Mouse (Mus musculus) frontal cortex, adult (tissue): Measurements from ENCODE around the gene Gm13090.

Experiments
- ATAC-seq: cut with Nextera tagmentation; 2 replicates; pipeline ENCODE4 v1.9.2; 2017; ENCODE audit warnings: mild to moderate bottlenecking, moderate library complexity, mixed read lengths; ENCODE audit not compliant: low TSS enrichment

Gm13090 gene

DNA sequence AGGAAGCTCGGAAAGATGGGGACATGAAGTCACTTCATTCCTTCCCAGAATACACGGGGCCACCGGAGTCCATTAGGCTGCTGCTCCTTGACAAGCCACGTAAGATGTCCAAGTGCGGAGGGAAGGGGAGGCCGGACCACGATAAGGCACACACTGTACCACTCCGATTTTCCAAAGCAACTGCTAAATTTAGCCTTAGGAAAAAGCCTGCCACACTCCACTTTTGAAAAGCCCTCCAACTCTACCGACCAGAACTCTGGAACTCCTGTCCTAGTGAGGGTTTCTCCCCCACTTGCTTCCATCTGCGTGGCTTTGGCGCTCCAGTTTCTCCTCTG lies 7.7 kb downstream of the Gm13090 start:
- ATAC-seq = no peak

GRCm38 (mm10) chr4:151103646-151104045 lies 14.3 kb downstream of the Gm13090 start:
- no peak for ATAC-seq

- ATAC-seq = no peak
Measured at GRCm38 (mm10) chr4:151104147-151104546, 14.8 kb downstream of the Gm13090 start.

- no peak for ATAC-seq
Measured at GRCm38 (mm10) chr4:151105886-151106285, 16.5 kb downstream of the Gm13090 start.

GRCm38 (mm10) chr4:151106468-151106867 lies 17.1 kb downstream of the Gm13090 start:
- no peak for ATAC-seq

GRCm38 (mm10) chr4:151107131-151108001 lies 18.0 kb downstream of the Gm13090 start:
- ATAC-seq = peak; percentile 24; the same call in 1 of the 2 replicates

- peak; percentile 93 for ATAC-seq
Measured at GRCm38 (mm10) chr4:151108028-151108771, 18.8 kb downstream of the Gm13090 start.

- no peak for ATAC-seq
Measured at GRCm38 (mm10) chr4:151108834-151109241, 19.5 kb downstream of the Gm13090 start.

DNA sequence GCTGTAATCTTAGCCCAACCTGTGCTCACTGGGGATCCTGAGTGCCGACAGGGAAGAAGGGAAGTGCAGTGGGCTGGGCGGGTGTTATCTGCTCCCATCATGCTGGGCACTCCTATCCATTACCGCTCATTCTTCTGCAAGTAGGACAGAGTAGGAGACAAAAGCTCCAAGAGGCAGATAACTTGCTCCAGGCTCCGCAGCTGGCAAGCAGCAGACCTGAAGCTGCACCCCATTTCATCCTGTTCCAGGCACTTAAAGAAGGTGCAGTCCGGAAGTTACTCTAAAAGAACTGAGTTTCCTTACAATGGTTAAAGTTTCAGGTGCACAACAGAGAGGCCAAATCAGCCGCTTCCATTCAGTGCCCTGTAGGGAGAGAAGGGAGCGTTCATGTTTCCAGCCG lies 21.9 kb downstream of the Gm13090 start:
- ATAC-seq = no peak

DNA sequence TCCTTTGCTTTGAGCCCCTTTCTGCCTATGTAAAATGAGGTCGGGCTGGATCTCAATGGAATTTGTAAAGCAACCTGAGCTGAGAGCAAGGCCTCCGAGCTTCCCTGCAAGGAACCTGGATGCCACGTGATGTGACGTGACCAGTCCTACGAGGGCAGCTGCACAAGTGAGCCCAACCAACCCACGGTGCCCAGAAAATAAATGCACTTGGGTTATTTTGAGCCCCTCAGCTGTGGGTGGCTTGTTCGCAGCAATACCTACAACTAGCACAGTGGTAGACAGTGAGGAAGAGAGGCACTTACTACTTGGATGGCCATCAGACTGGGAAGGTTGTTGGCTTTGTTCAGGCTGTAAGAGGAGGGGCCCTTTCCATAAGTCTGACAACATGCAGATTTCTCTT lies 25.2 kb downstream of the Gm13090 start:
- ATAC-seq = peak; percentile 84

GRCm38 (mm10) chr4:151118883-151119282 lies 29.5 kb downstream of the Gm13090 start:
- no peak for ATAC-seq

- ATAC-seq = peak; percentile 16; the same call in 1 of the 2 replicates
Measured at GRCm38 (mm10) chr4:151127636-151128548, 38.5 kb downstream of the Gm13090 start.

- peak; percentile 64 for ATAC-seq
Measured at GRCm38 (mm10) chr4:151128641-151129541, 39.5 kb downstream of the Gm13090 start.

DNA sequence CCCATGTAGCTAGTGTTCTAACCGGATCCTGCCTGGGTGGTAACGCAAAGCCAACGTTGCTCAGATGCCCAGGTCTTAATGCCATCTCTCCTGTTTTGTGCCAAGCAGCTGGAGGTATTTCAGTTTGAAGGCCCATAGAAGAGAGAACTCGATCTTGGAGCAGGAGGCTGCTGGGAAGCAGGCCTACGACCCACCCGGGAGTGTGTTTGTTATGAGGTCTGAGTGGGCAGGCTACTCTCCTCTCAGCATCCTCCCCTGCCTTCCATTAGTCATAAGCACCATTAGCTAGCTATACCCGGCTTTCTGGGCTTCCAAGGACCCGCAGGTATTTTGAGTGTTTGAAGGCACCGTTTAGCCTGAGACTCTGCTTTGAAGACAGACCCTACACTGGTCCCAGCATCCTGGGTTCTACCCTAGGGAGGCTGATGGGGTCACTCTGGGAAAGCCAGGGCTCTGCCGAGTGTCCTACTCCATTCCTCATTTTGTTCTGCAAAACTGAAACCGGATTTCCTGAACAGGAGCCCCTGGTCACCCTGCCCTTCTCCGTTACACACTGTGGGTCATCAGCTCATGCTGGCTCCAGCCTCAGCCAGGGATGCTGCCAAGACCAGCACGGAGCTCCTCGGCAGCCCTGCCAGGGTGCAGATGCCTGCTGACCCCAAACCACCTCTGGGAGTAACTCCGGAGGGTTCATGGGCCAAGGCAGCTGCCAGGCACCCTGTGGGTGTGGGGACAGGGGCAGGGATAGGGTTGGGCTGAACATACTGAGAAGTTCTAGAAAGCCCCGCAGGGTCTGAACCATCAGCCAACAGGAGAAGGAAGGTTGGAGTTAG lies 40.6 kb downstream of the Gm13090 start:
- ATAC-seq = no peak

DNA sequence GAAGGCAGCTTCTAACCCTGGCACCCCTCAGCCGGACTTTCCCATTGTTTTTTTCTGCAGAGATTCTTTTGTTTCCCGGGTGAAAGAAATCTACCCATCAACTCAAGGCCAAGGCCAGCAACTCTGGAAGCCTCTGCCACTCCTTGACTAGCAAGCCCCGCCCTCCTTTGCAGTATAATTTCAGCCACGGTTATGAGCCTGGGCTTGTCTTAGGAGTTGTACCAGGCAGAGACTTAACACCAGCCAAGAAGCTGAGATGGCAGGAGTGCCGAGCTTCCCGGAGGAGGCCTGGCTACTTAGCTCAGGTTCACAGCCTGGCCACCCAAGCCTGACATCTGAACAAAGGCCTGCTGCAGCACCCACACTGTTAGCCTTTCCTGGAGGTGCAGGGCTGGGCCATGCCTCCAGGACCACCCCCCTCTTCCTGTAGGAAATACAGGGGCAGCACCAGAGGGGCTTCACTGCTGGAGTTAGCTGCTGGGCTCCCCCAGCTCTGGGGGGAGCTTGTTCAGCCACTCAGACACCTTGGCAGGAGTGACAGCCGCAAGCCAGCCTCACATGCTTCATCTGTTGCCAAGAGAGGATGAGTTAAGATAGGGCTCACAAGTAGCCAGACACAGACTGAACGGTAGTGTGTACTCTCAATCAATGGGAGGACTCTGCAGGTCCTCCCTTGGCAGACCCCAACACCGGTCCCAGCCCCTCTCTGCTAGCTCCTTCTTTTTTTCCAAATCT lies 41.6 kb downstream of the Gm13090 start:
- no peak for ATAC-seq

DNA sequence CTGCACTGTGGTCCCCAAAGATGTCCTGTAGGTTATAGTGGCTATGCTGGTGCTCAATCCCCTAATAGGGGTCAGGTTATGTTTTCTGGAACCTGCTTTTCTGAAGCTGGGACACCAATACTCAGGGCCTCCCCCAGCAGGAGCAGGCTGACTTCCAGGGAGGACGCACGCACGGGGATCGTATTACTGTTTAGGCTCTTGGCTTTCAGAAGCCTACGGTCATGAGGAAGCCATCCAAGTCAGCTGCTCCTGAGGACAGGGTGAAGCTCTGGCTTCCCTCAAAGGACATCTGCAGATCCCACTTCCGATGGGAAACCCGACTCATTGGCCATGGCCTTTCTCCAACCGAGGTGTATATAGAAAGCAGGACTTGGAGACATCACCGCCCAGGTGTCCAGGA lies 43.1 kb downstream of the Gm13090 start:
- ATAC-seq = no peak

DNA sequence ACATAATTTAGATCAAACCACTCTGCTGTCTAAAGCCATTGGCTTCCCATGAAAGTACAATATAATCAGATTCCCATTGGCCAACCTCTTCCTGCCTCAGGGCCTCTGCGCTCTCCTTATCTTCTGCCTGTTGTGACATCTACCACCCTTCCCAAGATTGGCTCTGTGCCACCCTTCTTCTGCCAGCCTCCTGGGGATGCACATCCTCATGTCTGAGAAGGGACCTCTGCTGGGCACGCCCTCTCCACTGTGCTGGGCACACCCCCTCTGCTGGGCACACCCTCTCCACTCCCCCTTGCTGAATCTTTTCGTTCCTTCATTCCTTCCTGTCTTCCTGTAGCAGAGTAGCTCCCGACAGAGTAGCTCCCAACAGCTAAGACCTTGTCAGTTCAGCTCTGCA lies 44.4 kb downstream of the Gm13090 start:
- no peak for ATAC-seq

DNA sequence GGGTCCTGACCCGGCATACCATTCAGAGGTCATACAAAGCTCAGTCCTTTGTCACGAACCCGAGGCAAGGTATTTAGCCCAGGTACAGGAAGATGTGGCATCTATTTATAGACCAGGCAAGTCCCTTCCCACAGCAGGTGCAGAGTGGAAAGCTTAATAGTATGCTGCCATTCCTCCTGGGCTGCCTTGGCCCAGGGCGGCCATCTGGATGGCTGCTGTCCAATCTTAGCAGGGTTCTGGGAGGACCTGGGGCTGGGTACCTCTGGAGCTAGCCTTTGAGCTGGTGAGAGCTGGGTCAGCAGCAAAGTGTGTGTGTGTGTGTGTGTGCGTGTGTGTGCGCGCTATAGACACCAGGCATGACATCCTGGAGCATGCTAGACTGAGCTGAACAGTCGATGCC lies 46.1 kb downstream of the Gm13090 start:
- ATAC-seq = no peak

DNA sequence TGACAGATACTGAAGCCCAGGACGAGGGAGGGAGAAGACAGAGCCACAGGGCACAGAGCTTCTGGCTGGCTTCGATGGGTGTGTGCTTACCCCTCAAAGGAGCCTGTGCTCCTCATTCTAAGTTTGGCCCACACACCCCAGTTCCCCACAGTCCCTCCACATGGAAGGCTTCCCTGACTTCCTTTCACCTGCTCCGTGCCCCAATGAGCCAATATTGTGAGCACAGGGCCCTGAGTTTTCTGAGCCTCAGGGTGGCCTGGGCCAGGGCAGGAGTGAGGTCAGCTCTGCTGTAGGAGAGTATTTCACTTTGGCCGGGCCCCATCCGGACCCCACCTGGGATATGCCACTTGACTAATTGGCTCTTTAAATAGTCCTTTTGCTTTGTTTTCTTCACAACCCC lies 48.3 kb downstream of the Gm13090 start:
- no peak for ATAC-seq
